Mouse (Mus musculus): Measurements from ENCODE around the gene Gm49340. TPM values are rescaled to one million over a fixed set of nuclear protein-coding genes. Genes with fewer than 3 reads are reported as not detected.
A peak's percentile ranks its signal among the peaks of the same experiment; 100 is the strongest.

Gm49340 gene
- polyA plus RNA-seq (2014; fragmentation: Nextera tagmentation; extraction: Ambion mirVana) = not detected in 2 replicates

DNA sequence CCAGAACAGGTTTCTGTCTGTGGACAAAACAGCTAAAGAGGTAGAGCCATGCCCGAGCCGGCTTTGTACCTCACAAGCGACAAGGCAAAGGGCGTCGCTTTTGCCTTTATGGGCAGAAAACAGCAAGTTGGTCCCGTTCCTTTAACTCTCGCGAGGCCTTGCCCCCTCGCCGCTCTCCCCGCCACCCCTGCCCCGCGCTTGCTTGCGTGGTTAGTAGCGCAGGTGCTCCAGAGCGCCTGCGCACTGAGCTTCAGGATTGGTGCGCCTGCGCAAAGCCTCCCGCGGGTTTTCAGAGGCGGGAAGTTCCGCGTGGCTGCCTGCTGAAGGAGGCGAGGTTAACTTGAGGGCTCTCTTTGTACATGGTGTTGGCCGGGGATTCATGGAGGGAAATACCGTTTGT, at the start of gene Gm49340, which contains the start of the genes Aspa and Spata22:
Gene Gm49340, plus strand, starts transcription at position 300 of the 400 bp plus-strand sequence.
Gene Aspa, minus strand, starts transcription at position 155 of the 400 bp plus-strand sequence.
Gene Spata22, plus strand, starts transcription at position 300 of the 400 bp plus-strand sequence.
- Histone ChIP-seq H3K9me3 (ENCODE audit: control insufficient read depth, low read length) (no peaks in the 10 kb centered on the region), H3K4me1 (replicated peaks; ENCODE audit: control insufficient read depth, insufficient read depth, low read length) (no peaks in the 10 kb centered on the region), H3K4me2 (no peak within 1 kb of the TSS), H3K27ac (ENCODE audit: low read depth, low read length) (no peak within 1 kb of the TSS), H3K36me3 (ENCODE audit: control insufficient read depth, insufficient read depth, low read length) (no peaks in the 10 kb centered on the region), H3K27me3 (replicated peaks; ENCODE audit: control insufficient read depth, insufficient read depth, low read length) (no peaks in the 10 kb centered on the region), H3K9ac (ENCODE audit: low read depth, low read length) (no peak within 1 kb of the TSS), H3K4me3 (ENCODE audit: low read depth, low read length) (no peak within 1 kb of the TSS)
- ATAC-seq (replicated peaks; ENCODE audit: low FRiP score) = no peak
- WGBS = 71% methylated on average over 27 of the region's 27 CpGs
- DNase-seq (ENCODE audit: low spot score) = no peak

DNA sequence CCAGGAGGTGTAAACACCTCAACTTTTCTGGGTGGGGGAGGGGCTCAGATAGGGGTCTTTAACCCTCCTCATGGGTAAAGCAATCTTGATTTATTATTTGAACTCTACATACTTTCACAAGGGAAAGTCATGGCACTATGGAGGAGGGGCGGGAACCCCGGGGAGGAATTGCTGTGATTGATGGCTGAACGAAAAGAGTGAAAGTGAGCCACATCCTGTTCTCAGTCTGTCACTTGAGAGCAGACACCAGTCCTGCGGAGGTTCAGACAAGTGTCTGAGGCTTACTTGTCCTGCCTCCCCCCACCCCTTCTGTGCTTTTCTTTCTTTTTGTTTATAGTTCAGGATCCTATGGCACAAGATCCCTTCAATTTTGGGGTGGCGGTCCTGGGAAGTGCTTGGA, 48.8 kb upstream of the Gm49340 start:
- WGBS = 40% methylated on average over 5 of the region's 5 CpGs
- H3K27ac ChIP-seq (ENCODE audit: low read depth, low read length) = no peak overlapping the region
- no peaks in the 10 kb centered on the region for H3K27me3 ChIP-seq (replicated peaks; ENCODE audit: control insufficient read depth, insufficient read depth, low read length)
- no peak overlapping the region for H3K9ac ChIP-seq (ENCODE audit: low read depth, low read length)
- DNase-seq (ENCODE audit: low spot score) (no peak), ATAC-seq (replicated peaks; ENCODE audit: low FRiP score) (no peak)
- H3K36me3 ChIP-seq (ENCODE audit: control insufficient read depth, insufficient read depth, low read length) = no peaks in the 10 kb centered on the region
- H3K9me3 ChIP-seq (ENCODE audit: control insufficient read depth, low read length) = no peaks in the 10 kb centered on the region
- H3K4me2 ChIP-seq = no peak overlapping the region
- H3K4me3 ChIP-seq (ENCODE audit: low read depth, low read length) = no peak overlapping the region
- no peaks in the 10 kb centered on the region for H3K4me1 ChIP-seq (replicated peaks; ENCODE audit: control insufficient read depth, insufficient read depth, low read length)

DNA sequence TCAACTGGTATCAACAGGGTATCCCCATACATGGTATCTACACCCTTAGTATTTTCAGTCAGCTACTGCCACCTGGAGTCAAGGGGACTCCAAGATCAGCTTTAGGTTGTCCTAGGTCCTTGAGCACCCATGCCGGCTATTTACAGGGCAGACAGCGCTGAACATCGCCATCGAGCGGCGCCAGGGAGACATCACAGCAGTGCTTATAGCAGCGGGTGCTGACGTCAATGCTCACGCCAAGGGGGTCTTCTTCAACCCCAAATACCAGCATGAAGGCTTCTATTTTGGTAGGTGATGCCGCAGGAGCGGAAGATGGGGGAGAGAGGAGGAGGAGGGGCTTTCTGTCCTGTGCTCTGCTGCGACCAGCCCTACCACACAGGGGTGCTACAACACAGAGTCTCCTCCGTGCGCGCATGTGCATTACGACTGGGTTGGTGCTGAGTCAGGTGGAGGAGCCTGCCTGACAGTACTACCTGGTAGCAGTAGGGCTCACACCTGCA, 48.0 kb upstream of the Gm49340 start:
- 1% methylated on average over 16 of the region's 16 CpGs for WGBS
- H3K9ac ChIP-seq (ENCODE audit: low read depth, low read length) = no peak overlapping the region

DNA sequence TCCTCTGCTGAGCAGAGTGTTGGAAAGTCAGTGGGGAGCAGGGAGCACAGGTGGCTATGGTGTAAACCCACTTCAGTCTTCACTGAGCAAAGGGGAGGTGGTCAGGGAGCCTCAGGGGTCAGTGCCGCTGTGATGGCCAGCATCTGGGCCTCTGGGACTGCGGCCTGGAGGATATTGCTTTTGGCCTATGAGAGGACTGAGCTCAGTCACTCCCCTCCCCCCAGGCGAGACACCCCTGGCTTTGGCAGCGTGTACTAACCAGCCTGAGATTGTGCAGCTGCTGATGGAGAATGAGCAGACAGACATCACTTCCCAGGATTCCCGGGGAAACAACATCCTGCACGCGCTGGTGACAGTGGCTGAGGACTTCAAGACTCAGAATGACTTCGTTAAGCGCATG, 46.2 kb upstream of the Gm49340 start:
- no peak for DNase-seq (ENCODE audit: low spot score)
- WGBS = 63% methylated on average over 9 of the region's 9 CpGs

More for the DNA sequence above, 48.0 kb upstream of the Gm49340 start:
- Histone ChIP-seq H3K27me3 (replicated peaks; ENCODE audit: control insufficient read depth, insufficient read depth, low read length) (no peaks in the 10 kb centered on the region), H3K9me3 (ENCODE audit: control insufficient read depth, low read length) (no peaks in the 10 kb centered on the region), H3K4me3 (ENCODE audit: low read depth, low read length) (peak overlapping the region; percentile 28), H3K27ac (ENCODE audit: low read depth, low read length) (no peak overlapping the region), H3K36me3 (ENCODE audit: control insufficient read depth, insufficient read depth, low read length) (no peaks in the 10 kb centered on the region), H3K4me1 (replicated peaks; ENCODE audit: control insufficient read depth, insufficient read depth, low read length) (no peaks in the 10 kb centered on the region), H3K4me2 (peak overlapping the region; percentile 45)
- DNase-seq (ENCODE audit: low spot score) (peak; percentile 40), ATAC-seq (replicated peaks; ENCODE audit: low FRiP score) (peak; percentile 75)

DNA sequence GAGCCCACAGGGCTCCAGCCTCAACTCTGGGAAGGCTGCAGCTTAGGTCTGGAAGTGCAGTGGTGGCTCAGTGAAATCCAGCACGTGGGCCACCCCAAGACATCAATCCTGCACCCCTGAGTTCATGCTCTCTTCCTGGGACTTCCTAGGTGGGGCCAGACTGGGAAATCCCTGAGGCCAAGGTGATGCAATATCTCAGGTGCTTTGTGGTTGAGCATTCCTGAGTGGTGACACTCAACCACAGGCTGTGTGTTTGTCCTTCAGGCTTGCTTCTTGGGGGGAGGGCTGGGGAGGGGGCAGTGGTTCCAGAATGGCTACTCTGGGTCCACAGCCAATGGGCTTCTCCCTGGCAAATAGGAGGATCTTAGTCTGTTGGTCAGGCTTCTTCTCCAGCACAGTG, 45.6 kb upstream of the Gm49340 start:
- Histone ChIP-seq H3K4me1 (replicated peaks; ENCODE audit: control insufficient read depth, insufficient read depth, low read length) (no peaks in the 10 kb centered on the region), H3K9me3 (ENCODE audit: control insufficient read depth, low read length) (no peaks in the 10 kb centered on the region), H3K36me3 (ENCODE audit: control insufficient read depth, insufficient read depth, low read length) (no peaks in the 10 kb centered on the region), H3K4me2 (no peak overlapping the region), H3K27me3 (replicated peaks; ENCODE audit: control insufficient read depth, insufficient read depth, low read length) (no peaks in the 10 kb centered on the region), H3K9ac (ENCODE audit: low read depth, low read length) (no peak overlapping the region), H3K4me3 (ENCODE audit: low read depth, low read length) (no peak overlapping the region), H3K27ac (ENCODE audit: low read depth, low read length) (no peak overlapping the region)
- WGBS = 67% methylated on average over 1 of the region's 1 CpGs
- ATAC-seq (replicated peaks; ENCODE audit: low FRiP score) (no peak), DNase-seq (ENCODE audit: low spot score) (no peak)

More for the DNA sequence above, 46.2 kb upstream of the Gm49340 start:
- ATAC-seq (replicated peaks; ENCODE audit: low FRiP score) = no peak
- Histone ChIP-seq H3K36me3 (ENCODE audit: control insufficient read depth, insufficient read depth, low read length) (no peaks in the 10 kb centered on the region), H3K27ac (ENCODE audit: low read depth, low read length) (no peak overlapping the region), H3K9me3 (ENCODE audit: control insufficient read depth, low read length) (no peaks in the 10 kb centered on the region), H3K27me3 (replicated peaks; ENCODE audit: control insufficient read depth, insufficient read depth, low read length) (no peaks in the 10 kb centered on the region), H3K4me2 (no peak overlapping the region), H3K9ac (ENCODE audit: low read depth, low read length) (no peak overlapping the region), H3K4me1 (replicated peaks; ENCODE audit: control insufficient read depth, insufficient read depth, low read length) (no peaks in the 10 kb centered on the region), H3K4me3 (ENCODE audit: low read depth, low read length) (no peak overlapping the region)

DNA sequence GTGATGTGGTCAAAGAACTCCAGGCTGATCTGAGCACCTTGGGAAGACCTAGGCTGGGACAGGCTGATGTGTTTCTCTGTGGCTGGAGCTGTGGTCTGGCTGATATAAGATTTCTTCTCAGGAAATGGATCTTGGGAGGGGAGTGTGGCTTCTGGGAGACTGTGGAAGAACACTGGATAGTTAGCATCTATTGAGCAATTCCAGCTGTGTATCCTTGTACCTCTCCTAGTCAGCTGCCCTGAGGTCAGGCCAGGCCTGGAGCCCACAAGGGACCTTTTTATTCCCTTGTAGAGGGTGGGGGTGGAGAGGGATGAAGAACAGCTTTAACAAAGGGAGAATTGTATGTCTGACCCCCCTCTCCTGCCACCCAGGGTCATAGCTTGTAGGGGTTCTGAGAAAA, 45.2 kb upstream of the Gm49340 start:
- DNase-seq (ENCODE audit: low spot score) (no peak), ATAC-seq (replicated peaks; ENCODE audit: low FRiP score) (no peak)
- Histone ChIP-seq H3K9ac (ENCODE audit: low read depth, low read length) (no peak overlapping the region), H3K4me2 (no peak overlapping the region), H3K36me3 (ENCODE audit: control insufficient read depth, insufficient read depth, low read length) (no peaks in the 10 kb centered on the region), H3K4me1 (replicated peaks; ENCODE audit: control insufficient read depth, insufficient read depth, low read length) (no peaks in the 10 kb centered on the region), H3K27me3 (replicated peaks; ENCODE audit: control insufficient read depth, insufficient read depth, low read length) (no peaks in the 10 kb centered on the region), H3K9me3 (ENCODE audit: control insufficient read depth, low read length) (no peaks in the 10 kb centered on the region), H3K4me3 (ENCODE audit: low read depth, low read length) (no peak overlapping the region), H3K27ac (ENCODE audit: low read depth, low read length) (no peak overlapping the region)

DNA sequence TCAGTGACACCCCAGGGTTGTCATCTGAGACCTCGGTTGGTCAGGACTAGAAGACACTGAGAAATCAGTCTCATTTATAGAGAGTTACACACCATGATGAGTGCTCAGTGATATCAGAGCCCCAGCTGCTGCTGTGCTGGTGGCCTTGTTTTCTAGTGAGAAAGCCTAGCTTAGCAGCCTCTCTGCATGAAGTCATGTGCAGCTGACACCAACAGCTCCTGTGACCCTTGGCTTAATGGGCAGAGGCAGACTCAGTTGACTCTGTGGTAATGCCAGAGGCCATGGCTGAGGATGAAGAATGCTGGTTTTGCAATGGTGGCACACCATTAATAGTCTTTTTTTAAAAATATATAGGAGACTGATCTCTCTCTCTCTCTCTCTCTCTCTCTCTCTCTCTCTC, 39.9 kb upstream of the Gm49340 start:
- Histone ChIP-seq H3K27me3 (replicated peaks; ENCODE audit: control insufficient read depth, insufficient read depth, low read length) (no peaks in the 10 kb centered on the region), H3K4me3 (ENCODE audit: low read depth, low read length) (no peak overlapping the region), H3K9ac (ENCODE audit: low read depth, low read length) (no peak overlapping the region), H3K9me3 (ENCODE audit: control insufficient read depth, low read length) (no peaks in the 10 kb centered on the region), H3K4me2 (no peak overlapping the region), H3K36me3 (ENCODE audit: control insufficient read depth, insufficient read depth, low read length) (no peaks in the 10 kb centered on the region), H3K27ac (ENCODE audit: low read depth, low read length) (no peak overlapping the region), H3K4me1 (replicated peaks; ENCODE audit: control insufficient read depth, insufficient read depth, low read length) (no peaks in the 10 kb centered on the region)
- WGBS = 90% methylated on average over 1 of the region's 1 CpGs
- DNase-seq (ENCODE audit: low spot score) (no peak), ATAC-seq (replicated peaks; ENCODE audit: low FRiP score) (no peak)

DNA sequence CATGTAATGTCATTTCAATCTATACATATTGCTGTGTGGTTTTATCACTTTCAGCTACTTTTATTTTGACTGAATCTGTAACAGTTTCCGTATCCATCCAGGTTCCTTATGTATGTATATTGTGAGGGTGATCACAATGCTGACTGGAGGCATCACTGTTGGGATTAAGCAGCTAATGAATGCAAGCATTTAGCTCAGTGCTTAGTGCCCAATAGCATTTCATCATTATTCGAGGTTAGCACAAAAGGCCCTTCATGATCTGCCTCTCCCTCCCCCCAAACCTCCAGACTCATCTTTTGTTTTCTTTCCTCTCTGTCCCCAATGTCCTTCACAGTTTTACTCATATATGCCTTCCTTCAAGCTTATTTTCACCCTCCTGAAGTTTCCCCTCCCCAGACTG, 26.4 kb upstream of the Gm49340 start:
- ATAC-seq (replicated peaks; ENCODE audit: low FRiP score) = no peak
- no peak overlapping the region for H3K9ac ChIP-seq (ENCODE audit: low read depth, low read length)
- H3K4me2 ChIP-seq = no peak overlapping the region
- H3K27ac ChIP-seq (ENCODE audit: low read depth, low read length) = no peak overlapping the region
- no peak overlapping the region for H3K4me3 ChIP-seq (ENCODE audit: low read depth, low read length)
- H3K36me3 ChIP-seq (ENCODE audit: control insufficient read depth, insufficient read depth, low read length) = no peaks in the 10 kb centered on the region
- H3K27me3 ChIP-seq (replicated peaks; ENCODE audit: control insufficient read depth, insufficient read depth, low read length) = no peaks in the 10 kb centered on the region
- H3K9me3 ChIP-seq (ENCODE audit: control insufficient read depth, low read length) = no peaks in the 10 kb centered on the region
- 62% methylated on average over 2 of the region's 2 CpGs for WGBS
- H3K4me1 ChIP-seq (replicated peaks; ENCODE audit: control insufficient read depth, insufficient read depth, low read length) = no peaks in the 10 kb centered on the region
- DNase-seq (ENCODE audit: low spot score) = no peak

DNA sequence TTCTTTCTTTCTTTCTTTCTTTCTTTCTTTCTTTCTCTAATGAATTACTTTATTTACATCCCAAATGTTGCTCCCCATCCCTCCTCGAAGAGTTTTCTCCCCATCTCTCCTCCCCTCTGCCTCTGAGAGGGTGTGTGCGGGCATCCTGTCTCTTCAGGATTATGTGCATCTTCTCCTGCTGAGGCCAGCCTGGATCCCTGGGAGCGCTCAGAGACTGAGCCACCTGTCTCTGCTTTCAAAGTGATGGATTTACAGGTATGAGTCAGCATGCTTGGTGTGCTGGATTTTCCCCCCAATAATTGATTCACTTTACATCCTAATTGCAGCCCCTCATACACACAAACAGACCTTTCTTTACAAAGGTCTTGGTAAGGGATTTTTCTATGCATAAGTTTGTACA, 13.6 kb upstream of the Gm49340 start:
- 46% methylated on average over 3 of the region's 3 CpGs for WGBS

More for the DNA sequence above, 13.6 kb upstream of the Gm49340 start:
- Histone ChIP-seq H3K9ac (ENCODE audit: low read depth, low read length) (no peak overlapping the region), H3K27ac (ENCODE audit: low read depth, low read length) (no peak overlapping the region), H3K9me3 (ENCODE audit: control insufficient read depth, low read length) (no peaks in the 10 kb centered on the region), H3K4me2 (no peak overlapping the region), H3K36me3 (ENCODE audit: control insufficient read depth, insufficient read depth, low read length) (no peaks in the 10 kb centered on the region), H3K4me3 (ENCODE audit: low read depth, low read length) (no peak overlapping the region), H3K27me3 (replicated peaks; ENCODE audit: control insufficient read depth, insufficient read depth, low read length) (no peaks in the 10 kb centered on the region), H3K4me1 (replicated peaks; ENCODE audit: control insufficient read depth, insufficient read depth, low read length) (no peaks in the 10 kb centered on the region)
- no peak for ATAC-seq (replicated peaks; ENCODE audit: low FRiP score)
- DNase-seq (ENCODE audit: low spot score) = no peak
